Mouse (Mus musculus): Measurements from ENCODE around the gene Faah. TPM values are rescaled to one million over a fixed set of nuclear protein-coding genes. Genes with fewer than 3 reads are reported as not detected.

The Faah gene
- total RNA-seq, 2 experiments from 2014 or later = 0.68 to 0.75 TPM

DNA sequence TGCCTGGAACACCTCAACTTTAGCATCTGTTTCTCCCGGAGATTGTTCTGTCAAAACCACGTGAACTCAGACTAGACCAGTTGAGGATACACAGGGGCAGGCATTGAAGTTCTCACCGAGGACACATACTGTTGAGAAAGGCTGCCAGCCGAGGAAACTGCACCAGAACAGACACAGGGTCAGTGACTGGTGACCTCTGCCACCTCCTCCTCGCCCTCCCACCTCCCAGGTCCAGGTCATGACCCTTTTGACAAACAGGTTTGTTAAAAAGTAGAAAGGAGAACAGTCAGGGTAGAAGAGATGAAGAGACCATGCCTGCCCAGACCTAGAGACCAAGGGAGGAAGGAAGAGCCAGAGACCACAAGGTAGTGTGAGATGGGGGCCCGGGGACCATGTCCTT, 17.1 kb downstream of the Faah start:
- DNase-seq = no peak

DNA sequence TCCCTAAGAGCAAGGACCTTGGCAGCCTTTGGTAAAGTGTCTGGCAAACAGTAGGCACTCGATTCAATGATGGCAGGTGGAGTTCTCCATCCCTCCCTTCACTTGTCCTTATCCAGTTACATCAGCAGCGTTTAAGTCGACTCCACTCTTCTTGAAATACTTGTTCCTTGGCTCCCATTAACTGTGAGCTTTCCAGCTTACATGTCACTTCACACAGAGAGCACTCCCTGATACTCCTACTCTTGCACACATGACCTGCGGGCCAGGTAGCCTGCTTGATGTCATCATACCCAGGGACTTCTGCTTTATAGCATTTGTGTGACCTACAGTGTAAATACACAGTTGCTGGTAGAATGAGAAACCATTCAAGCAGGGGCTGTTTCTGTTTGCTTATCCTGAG, 21.0 kb downstream of the Faah start:
- no peak for DNase-seq

DNA sequence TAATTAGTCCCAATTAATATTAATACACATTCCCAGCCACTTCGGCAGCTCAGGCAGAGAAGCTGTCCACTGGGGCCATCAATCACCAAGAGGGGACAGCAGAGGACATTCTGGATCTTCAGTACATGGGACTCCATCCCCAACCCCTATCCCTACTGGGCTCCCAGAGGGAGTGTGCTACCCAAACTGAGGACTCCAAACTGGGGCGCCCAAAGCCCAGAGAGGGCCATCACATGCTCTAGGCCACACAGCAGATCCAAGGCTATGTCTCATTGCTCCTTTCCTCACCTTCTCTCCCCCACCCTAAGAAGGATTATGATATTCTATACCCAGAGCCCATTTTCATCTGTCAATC, 22.4 kb downstream of the Faah start:
- DNase-seq = no peak

DNA sequence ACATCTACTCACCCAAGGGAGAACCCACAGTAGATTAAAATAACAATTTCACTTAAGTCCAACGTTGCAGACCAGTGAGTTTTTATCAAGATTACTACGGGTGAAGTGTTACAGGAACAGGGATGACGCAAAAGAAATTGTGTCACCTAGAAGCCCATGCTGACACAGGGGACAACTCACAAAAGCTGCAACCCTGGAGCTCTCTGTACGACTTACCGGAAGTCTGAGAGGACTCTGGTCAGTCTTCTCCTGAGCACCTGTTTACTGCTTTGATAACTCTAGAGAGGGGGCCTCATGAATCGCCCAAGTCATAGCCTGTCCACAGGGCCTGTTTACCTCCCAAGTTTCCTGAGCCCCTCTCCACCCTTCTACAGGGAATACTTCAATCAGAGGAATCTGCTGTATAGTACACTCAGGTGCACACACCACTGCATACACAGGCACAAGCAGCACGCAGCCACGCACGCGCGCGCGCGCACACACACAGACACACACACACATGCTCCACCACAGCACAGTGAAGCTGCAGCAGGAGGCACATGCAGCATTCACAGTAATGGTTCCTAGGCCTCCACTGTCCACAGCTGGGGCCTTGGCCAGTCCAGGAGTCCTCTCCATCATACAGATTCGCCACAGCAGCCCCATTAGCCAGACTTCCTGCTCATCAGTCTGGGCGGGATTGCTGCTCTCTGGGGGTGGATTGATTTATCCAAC, 22.9 kb downstream of the Faah start:
- no peak for DNase-seq

GRCm38 (mm10) chr4:115989382-115989781, 28.3 kb downstream of the Faah start:
- no peak for DNase-seq

- no peak for DNase-seq
These were observed 29.7 kb downstream of the Faah start for GRCm38 (mm10) chr4:115987858-115988530.

- DNase-seq = no peak
These were observed 30.3 kb downstream of the Faah start for GRCm38 (mm10) chr4:115987436-115987835.

- no peak for DNase-seq
These were observed 32.8 kb downstream of the Faah start for GRCm38 (mm10) chr4:115984967-115985366.

- DNase-seq = peak; percentile 86
These were observed 33.6 kb downstream of the Faah start for GRCm38 (mm10) chr4:115984111-115984510.

GRCm38 (mm10) chr4:115980676-115981075, 37.0 kb downstream of the Faah start:
- DNase-seq = peak; percentile 55

GRCm38 (mm10) chr4:115979437-115979836, 38.3 kb downstream of the Faah start:
- DNase-seq = no peak

DNA sequence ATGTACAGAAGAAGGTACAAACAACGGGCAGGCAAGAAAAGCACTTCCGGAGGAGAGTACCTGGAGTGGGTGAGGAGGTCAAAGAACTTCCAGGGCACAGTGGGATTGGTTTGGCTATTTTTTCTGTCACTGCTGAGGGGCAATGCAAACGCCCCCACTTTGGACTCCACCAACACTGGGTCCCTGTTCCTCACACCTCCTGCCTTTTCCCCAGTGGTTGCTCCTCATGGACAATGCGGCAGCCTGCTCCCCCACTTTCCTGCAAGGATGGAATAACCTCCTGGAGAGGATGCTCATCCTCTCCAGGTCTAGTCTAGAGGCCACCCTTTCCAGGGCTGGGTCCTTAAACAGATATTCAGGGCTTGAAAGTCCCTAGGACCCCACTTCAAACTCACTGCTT, 38.8 kb downstream of the Faah start:
- no peak for DNase-seq

- DNase-seq = no peak
These were observed 45.2 kb downstream of the Faah start for GRCm38 (mm10) chr4:115972543-115972942.

DNA sequence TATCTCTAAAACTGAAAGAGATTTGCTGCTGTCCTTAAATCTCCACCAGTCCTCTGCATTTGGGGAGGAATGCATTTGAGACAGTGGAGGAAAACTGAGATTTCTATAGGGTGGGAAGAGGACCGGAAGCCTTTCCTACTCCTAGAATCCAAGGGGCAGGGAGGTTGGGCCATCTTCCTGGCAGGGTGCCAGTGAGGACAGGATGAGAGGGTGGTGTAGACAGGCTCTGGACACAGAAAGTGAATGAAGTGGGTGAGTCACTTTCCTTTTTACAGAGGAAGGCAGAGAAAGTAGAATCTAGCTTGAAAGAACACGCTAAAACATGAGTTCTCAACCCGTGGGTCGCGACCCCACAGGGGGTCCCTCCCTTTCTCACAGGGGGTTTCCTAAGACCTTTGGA, 53.3 kb downstream of the Faah start:
- no peak for DNase-seq

GRCm38 (mm10) chr4:115963751-115964150, 54.0 kb downstream of the Faah start:
- no peak for DNase-seq

- DNase-seq = peak; percentile 24
These were observed 54.9 kb downstream of the Faah start for GRCm38 (mm10) chr4:115962671-115963412.

- DNase-seq = no peak
These were observed 55.7 kb downstream of the Faah start for GRCm38 (mm10) chr4:115961991-115962390.

GRCm38 (mm10) chr4:115959546-115959945, 58.2 kb downstream of the Faah start:
- DNase-seq = no peak

DNA sequence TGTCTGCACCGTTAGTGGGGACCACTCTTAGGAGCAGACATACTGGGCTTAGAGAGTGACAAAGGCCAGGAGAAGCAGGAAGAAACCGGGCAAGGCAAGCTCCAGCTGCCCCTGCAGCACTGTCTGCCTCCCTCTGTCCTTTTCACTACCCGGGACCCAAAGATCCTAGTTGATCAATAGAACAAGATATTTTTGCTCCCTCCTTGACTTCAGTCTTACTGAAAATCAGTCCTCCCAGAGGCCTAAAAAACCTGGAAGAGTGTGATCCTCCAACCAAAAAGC, 62.3 kb downstream of the Faah start:
- DNase-seq = no peak

- no peak for DNase-seq
These were observed 62.9 kb downstream of the Faah start for GRCm38 (mm10) chr4:115954656-115955493.

DNA sequence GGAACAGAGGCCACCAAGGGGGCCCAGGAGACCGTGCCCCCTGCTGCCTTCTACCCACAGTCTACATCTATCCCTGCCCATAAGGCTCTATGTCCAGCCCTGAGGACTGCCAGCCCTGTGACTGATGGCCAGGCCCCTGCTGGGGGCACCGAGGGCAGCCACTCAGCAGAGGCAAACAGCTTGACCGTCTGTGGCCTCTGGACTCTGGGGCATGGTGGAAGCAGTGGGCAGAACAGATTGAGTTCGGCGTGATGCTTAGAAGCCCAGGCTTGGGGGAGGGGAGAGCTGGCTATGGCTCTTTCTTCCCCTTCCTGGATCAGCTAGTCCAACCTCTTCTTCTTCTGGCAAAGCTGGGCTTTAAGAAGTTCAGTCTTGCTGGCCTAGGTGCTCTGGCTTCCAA, 64.2 kb downstream of the Faah start:
- no peak for DNase-seq

GRCm38 (mm10) chr4:115952758-115953157, 65.0 kb downstream of the Faah start:
- DNase-seq = peak; percentile 50
